Mouse (Mus musculus) Muller cell, postnatal 12 days (primary cell): ENCODE measurements around the gene Ppil3.
A peak's percentile ranks its signal among the peaks of the same experiment; 100 is the strongest.

Experiments used
- DNase-seq: peaks from one replicate; pipeline ENCODE4 v3.0.0-alpha.2; 2015; ENCODE audit errors: inconsistent ontology term

Ppil3 gene

GRCm38 (mm10) chr1:58409553-58410197, 35.6 kb downstream of the Ppil3 start:
- DNase-seq, result no peak

GRCm38 (mm10) chr1:58408141-58408540, 37.1 kb downstream of the Ppil3 start:
- no peak for DNase-seq

DNA sequence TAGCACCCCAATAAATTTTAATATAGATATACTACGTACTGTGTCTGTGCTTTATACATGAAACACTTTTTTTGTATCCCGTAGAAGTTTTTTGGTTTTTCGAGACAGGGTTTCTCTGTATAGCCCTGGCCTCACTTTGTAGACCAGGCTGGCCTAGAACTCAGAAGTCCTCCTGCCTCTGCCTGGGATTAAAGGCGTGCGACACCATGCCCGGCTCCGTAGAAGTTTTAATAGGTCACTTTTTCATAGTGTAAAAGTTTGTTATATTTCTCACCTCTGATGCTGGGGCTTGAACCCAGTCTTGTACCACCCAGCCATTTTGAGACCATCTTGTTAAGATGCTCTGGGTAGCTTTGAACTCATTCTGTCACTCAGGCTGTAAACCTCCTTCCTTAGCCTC, 38.0 kb downstream of the Ppil3 start:
- DNase-seq, result no peak

DNA sequence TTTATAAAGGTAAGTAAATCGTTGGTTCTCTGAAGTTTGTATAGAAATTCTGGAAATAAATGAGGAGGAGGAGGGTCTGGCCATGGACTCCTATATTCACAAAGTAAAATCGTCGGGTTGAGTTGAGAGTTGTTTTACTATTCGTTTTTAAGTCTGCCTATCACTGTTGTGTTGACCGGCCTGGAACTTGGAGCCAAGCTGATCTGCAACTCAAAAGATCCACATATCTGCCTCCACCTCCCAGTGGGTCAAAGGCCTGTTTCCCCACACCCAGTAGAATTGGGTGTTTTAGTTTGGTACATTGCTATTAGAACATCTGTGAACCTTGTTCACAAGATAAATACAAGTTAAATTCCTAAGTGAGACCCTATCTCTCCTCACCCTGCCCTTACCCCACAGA, 41.5 kb downstream of the Ppil3 start:
- no peak for DNase-seq

- DNase-seq, result no peak
These were observed 43.9 kb downstream of the Ppil3 start for GRCm38 (mm10) chr1:58401396-58401795.

DNA sequence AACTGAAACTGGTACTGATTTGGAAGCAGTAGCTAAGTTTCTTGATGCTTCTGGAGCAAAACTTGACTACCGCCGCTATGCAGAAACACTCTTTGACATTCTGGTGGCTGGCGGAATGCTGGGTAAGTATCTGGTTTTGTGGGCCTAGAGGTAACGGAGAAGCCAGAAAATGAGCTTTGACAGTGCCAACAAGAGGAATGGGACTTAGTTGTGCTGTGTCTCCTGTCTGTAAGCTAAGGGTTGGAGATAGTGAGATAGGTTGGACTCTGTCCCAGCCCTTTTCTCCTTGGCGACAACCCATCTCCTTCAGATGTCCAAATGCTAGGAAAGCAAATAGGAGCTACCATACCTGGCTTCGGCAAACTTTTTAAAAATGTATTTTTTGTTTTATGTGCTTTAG, 47.6 kb downstream of the Ppil3 start:
- DNase-seq, result no peak

DNA sequence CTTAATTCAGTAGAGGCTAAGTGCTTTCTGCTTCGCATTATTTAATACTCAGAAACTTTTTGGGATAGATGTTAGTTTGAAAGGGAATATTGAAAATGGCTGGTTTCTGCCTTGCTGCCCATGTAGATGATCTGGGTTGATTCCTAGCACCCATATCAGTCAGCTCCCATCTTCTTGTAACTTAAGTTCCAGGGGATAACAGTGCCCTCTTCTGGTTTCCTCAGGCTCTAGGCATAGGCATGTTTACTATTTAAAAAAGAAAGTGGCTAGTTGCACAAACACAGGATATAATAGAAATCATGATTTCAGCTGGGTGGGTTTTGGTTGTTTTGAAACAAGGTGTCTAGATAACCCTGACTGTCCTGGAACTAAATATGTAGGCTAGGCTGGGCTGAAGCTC, 49.1 kb downstream of the Ppil3 start:
- no peak for DNase-seq

DNA sequence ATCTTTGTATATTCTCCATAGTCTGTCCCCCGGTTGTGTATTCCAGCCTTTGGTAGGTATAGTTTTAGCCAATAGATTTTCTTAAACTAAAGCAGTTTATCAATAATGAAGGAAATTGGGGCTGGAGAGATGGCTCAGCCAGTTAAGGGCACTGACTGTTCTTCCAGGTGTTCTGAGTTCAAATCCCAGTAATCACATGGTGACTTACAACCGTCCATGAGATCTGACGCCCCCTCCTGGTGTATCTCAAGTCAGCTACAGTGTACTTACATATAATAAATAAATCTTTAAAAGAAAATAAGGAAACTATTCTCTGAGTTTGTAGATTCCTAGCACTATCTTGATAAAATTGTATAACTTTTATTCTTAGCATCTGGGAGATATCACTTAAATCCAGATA, 49.9 kb downstream of the Ppil3 start:
- no peak for DNase-seq

GRCm38 (mm10) chr1:58393284-58394195, 51.7 kb downstream of the Ppil3 start:
- DNase-seq, result peak; percentile 56

DNA sequence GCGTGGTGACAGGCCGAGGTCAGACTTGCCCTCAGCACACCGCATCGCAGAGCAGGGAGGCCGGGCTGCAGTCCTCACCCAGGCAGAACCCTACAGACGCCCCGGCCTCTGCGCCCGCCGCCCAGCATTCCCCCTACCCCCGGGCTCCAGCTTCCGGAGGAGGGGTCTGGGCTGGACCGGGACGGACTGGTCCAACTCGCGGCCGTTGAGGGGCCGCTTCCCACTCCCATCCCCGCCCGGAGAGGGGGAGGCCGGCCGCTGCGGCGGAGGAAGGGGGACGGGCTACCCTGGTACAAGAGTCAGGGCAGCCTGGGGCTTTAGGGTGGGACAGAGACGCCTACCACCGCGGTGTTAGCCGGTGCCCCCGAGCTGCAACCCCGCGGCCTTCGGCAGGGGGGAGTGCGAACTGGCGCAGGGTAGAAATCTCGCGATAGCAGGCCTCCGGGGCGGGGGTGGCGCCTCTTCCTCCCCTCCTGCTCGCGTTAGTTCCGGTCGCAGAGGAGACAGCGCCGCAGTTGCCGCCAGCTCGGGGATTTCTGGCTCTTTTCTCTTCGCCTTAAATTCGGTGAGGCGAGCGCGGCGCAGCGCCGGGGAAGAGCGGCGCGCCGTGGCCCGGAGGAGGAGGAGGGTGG, 52.5 kb downstream of the Ppil3 start, which contains the start of gene Bzw1:
Bzw1 (plus strand) TSS at position 247 of the 632 bp plus-strand sequence.
- DNase-seq, result peak; percentile 98

DNA sequence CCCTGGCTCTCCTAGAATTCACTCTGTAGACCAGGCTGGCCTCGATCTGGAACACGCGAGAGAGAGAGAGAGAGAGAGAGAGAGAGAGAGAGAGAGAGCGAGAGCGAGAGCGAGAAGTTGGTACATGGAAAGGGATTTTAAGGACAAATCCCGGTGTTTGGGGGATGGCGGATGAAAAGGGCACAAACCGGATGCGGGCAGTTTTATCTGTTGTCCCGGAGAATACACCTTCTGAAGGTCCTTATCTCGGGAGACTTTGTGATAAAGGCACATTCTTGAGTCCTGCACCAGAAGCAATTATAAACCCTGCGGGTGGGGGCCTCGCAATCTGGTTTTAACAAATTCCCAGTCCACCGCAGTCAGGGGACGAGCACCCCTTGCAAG, 53.0 kb downstream of the Ppil3 start:
- DNase-seq, result no peak

DNA sequence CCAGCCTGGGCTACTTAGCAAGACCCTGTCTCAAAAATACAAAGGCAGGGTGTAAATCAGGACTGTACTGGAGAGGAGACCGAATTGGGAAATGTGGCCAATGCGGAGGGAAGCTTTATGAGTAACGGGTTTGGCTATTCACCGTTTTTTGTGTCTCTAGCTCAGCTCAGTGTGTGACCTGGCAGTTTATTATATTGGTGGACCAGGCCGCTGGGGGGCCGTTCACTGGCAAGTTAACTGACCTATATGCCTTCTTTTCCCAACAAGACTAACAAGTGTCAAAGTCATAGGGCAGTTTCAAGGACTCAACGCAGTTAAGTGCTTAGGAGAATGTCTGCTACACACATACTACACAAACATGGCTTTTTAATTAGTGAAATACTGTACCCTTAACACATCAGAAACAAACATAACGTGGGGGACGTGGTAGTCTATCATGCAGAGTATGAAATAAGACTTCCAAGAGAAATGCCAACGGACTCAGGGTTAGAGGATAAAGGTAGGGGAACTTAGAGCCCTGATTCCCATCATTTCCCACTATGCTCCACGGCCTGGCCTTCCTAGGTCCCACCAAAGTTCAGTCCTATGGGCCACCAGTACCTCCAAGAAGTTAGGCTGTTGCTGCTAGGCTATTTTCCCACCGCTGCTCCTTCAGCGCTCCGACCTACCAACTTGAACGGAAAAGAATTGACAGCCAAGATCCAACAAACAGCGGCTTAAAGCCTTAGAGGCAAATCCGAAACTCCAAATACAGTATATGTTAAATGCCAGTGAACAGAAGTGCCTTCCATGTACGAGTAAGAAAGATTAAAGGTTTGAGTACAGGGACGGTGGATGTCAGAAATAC, 53.6 kb downstream of the Ppil3 start:
- DNase-seq, result no peak

- no peak for DNase-seq
These were observed 62.6 kb downstream of the Ppil3 start for GRCm38 (mm10) chr1:58382586-58383281.
